Mouse (Mus musculus) lung, postnatal 0 days (tissue): ENCODE results near the gene Ctxn2. TPM values are rescaled to one million over a fixed set of nuclear protein-coding genes. Genes with fewer than 3 reads are reported as not detected.
"Not testable (repeated sequence)": the region's sequence is repeated elsewhere in the genome, so short reads cannot be mapped to it uniquely, and the experiment has no call there.

Experiments
- ATAC-seq: fragments of 200-750 bp; cut with Nextera tagmentation; 2 replicates; pipeline ENCODE4 v1.8.0; 2017; ENCODE audit warnings: moderate library complexity
- DNase-seq: peaks from one replicate; pipeline ENCODE4 v3.0.0-alpha.2; 2016; ENCODE audit warnings: low spot score
- H3K27ac ChIP-seq: fragments of 300-500 bp; sonication (generic); 2 replicates; pipeline ENCODE4 v1.5.1; 2014; ENCODE audit warnings: antibody characterized with exemption, mild to moderate bottlenecking, low read length, mixed read lengths
- H3K27me3 ChIP-seq: fragments of 300-500 bp; sonication (generic); replicated peaks from 2 replicates; pipeline ENCODE4 v1.6.1; 2014; ENCODE audit warnings: low read length, mixed read lengths; ENCODE audit not compliant: insufficient read depth
- H3K36me3 ChIP-seq: fragments of 300-500 bp; sonication (generic); 2 replicates; pipeline ENCODE4 v1.6.1; 2014; ENCODE audit warnings: low read length, mixed read lengths; ENCODE audit not compliant: insufficient read depth
- H3K4me1 ChIP-seq: fragments of 300-500 bp; sonication (generic); 2 replicates; pipeline ENCODE4 v1.6.1; 2014; ENCODE audit warnings: antibody characterized with exemption, low read depth, low read length, mixed read lengths; ENCODE audit not compliant: insufficient read depth
- H3K4me2 ChIP-seq: fragments of 300-500 bp; sonication (generic); replicated peaks from 2 replicates; pipeline ENCODE4 v1.6.1; 2014; ENCODE audit warnings: low read depth, mild to moderate bottlenecking, low read length, moderate library complexity, mixed read lengths
- H3K4me3 ChIP-seq: fragments of 300-500 bp; sonication (generic); 2 replicates; pipeline ENCODE4 v1.5.1; 2014; ENCODE audit warnings: low read depth, low read length
- H3K9ac ChIP-seq: fragments of 300-500 bp; sonication (generic); replicated peaks from 2 replicates; pipeline ENCODE4 v1.6.1; 2014; ENCODE audit warnings: low read depth, mild to moderate bottlenecking
- H3K9me3 ChIP-seq: fragments of 300-500 bp; sonication (generic); 2 replicates; pipeline ENCODE4 v1.6.1; 2016; ENCODE audit warnings: low read length, mixed read lengths
- CTCF ChIP-seq: IDR thresholded peaks from 2 replicates; pipeline ENCODE4 v1.5.1; 2016; ENCODE audit warnings: antibody characterized with exemption, mild to moderate bottlenecking
- EP300 ChIP-seq: IDR thresholded peaks from 2 replicates; pipeline ENCODE4 v1.6.1; 2016; ENCODE audit warnings: antibody characterized with exemption, mild to moderate bottlenecking, control low read depth
- WGBS: fragments of 180-500 bp; shearing (Covaris S2); extraction: QIAGEN DNeasy Blood & Tissue Kit; methylation state at CpG from one replicate; pipeline ENCODE4 v1.1.7; 2014; 5-methylcytosine and 5-hydroxymethylcytosine counted together
- polyA plus RNA-seq: library from polyadenylated mRNA; unstranded; fragments of >200 nt; fragmentation: Nextera tagmentation; extraction: Ambion mirVana; gene quantifications from 2 replicates; pipeline ENCODE4 v1.2.1, GENCODE M21; 2015

Gene Ctxn2
- polyA plus RNA-seq: not detected in 2 replicates

DNA sequence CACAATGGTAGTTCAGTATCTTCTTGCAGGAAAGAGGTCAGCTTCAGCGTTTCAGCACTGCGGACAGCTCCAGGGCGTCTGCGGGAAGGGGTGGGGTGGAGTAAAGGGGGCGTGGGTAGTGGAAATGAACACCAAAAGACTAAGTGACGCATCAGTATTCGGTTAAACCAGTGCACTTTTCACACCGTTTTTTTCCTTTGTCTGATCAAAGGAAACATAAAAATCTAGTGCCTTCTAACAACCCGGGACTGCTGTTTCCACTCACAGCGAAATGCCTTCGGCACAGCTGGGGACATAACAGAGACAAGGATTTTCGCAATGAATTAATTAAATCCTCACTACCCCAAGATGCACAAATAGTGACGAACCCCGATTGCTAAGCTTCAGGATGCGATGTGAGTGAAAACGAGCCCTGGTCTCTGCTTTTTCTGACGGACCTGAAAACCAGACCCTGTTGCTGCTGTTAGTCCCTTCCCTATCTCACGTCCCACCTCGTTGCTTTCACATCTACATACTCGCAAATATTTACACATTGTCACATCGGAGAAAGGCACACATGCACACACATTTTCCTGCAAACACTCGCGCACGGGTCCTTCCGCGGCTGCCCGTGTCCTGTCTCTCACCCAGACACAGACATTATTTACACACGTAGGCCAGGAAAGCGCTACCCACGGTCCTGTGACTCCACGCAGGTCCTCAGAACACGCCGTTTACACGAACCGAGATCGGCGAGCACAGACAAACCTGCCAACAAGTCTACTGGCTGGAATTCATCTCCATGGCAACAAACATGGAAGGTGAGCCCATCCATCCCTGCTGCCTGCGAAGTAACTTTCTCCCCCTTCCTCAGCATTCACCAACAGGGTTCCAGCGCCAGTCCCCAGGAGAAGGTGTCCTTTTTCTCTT, at the start of gene Ctxn2:
Gene Ctxn2 (plus strand): TSS at position 790 of the 909 bp plus-strand sequence.
- 1% methylated on average over 39 of the region's 39 CpGs for WGBS
- H3K4me2 ChIP-seq: peak within 1 kb of the TSS; percentile 46
- H3K36me3 ChIP-seq: no peaks in the 10 kb centered on the region
- no peak within 1 kb of the TSS for H3K9ac ChIP-seq
- no peak within 1 kb of the TSS for H3K27ac ChIP-seq
- no peaks in the 10 kb centered on the region for H3K27me3 ChIP-seq
- DNase-seq: peak; percentile 86
- TF ChIP-seq CTCF (no peak), EP300 (no peak)
- H3K4me3 ChIP-seq: peak within 1 kb of the TSS; percentile 18; the same call in 1 of the 2 replicates
- peak; percentile 77 for ATAC-seq
- no peaks in the 10 kb centered on the region for H3K9me3 ChIP-seq
- H3K4me1 ChIP-seq: peaks cover 5% of the 10 kb centered on the region; the same call in 1 of the 2 replicates

DNA sequence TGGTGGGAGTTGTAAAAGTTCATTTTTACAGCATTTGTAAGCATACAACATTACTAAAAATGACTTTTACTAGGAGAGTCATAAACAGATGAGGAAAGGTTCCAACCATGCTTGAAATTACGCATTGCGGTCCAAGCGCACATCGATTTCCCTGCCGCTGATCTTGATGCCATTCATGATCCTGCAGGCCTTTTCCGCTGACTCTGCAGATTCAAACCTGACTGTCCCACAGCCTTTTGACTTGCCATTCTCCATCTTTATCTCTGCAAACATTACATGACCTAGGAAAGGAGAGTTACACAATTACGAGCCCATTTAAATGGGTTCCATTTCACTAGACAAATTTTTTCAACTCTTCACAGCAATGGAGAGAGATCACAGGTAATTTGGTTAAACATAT, 47.7 kb upstream of the Ctxn2 start:
- ATAC-seq: no peak
- no peaks in the 10 kb centered on the region for H3K27me3 ChIP-seq
- H3K4me2 ChIP-seq: no peak overlapping the region
- H3K36me3 ChIP-seq: no peaks in the 10 kb centered on the region
- no peak overlapping the region for H3K27ac ChIP-seq
- TF ChIP-seq EP300: no peak
- TF ChIP-seq CTCF: no peak
- H3K9ac ChIP-seq: no peak overlapping the region
- H3K4me3 ChIP-seq: no peak overlapping the region
- no peak for DNase-seq
- no peaks in the 10 kb centered on the region for H3K4me1 ChIP-seq
- 96% methylated on average over 7 of the region's 7 CpGs for WGBS
- no peaks in the 10 kb centered on the region for H3K9me3 ChIP-seq

DNA sequence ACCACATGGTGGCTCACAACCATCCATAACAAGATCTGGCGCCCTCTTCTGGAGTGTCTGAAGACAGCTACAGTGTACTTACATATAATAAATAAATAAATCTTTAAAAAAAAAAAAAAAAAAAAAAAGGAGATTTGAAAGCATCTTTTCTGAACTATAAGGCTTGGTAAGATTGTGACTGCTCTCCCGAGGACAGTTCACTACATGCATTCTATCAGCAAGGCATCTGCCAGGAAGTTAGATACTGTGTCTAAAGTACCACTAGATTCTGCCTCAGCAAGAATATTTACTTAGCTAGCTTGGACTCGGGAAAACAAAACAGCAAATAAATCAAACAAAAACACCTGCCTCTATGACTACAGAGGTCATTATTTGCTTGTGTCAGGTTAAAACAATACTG, 44.4 kb upstream of the Ctxn2 start:
- not testable (repeated sequence) for H3K4me1 ChIP-seq, H3K4me3 ChIP-seq, H3K4me2 ChIP-seq, H3K27me3 ChIP-seq, H3K9me3 ChIP-seq, H3K36me3 ChIP-seq, H3K27ac ChIP-seq, ATAC-seq, H3K9ac ChIP-seq, DNase-seq
- WGBS: 87% methylated on average over 2 of the region's 3 CpGs

DNA sequence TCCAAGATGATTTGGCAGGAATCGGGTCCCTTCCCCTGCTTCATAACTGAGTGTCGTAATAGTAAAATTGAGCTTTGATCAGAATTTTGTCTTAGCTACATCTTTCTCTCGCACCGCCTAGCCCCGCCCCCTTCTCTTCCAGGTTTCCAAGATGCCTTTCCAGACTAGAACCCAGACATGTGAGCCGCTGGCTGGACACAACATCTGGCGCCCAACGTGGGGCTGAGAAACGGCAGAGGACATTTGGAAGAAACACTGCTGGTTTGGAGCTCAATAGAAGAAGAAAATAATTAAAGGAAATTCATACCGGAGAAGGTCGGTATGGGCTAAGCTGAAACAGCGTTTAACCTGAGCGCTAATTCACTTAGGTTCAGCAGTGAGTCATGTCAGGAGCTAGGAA, 32.0 kb upstream of the Ctxn2 start:
- H3K9ac ChIP-seq, H3K36me3 ChIP-seq, DNase-seq, H3K4me1 ChIP-seq, H3K27me3 ChIP-seq, H3K4me2 ChIP-seq, H3K4me3 ChIP-seq, H3K27ac ChIP-seq, ATAC-seq, H3K9me3 ChIP-seq: not testable (repeated sequence)
- WGBS: 98% methylated on average over 13 of the region's 13 CpGs

DNA sequence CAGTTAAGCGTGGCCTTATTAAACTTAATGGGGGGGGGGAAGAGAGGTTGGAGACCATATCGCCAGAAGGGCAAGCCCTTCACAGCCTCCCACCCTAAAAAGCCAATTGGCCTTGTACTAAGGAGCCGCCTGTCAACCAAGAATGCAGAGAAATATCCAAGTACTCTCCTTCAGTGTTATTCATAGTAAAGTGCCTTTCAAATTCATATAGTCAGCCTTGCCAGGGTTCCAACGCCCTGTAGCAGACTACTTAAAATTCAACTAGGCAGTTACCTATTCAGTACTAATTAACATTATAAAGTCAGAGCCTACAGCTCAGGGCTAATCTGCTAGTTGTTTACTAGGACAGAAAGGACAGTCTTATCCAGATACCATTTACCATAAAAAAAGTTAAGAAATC, 30.0 kb upstream of the Ctxn2 start:
- not testable (repeated sequence) for ATAC-seq, H3K9ac ChIP-seq, DNase-seq, H3K27me3 ChIP-seq, H3K4me1 ChIP-seq, H3K9me3 ChIP-seq, H3K36me3 ChIP-seq, H3K27ac ChIP-seq, H3K4me3 ChIP-seq, H3K4me2 ChIP-seq
- WGBS: 96% methylated on average over 4 of the region's 4 CpGs

DNA sequence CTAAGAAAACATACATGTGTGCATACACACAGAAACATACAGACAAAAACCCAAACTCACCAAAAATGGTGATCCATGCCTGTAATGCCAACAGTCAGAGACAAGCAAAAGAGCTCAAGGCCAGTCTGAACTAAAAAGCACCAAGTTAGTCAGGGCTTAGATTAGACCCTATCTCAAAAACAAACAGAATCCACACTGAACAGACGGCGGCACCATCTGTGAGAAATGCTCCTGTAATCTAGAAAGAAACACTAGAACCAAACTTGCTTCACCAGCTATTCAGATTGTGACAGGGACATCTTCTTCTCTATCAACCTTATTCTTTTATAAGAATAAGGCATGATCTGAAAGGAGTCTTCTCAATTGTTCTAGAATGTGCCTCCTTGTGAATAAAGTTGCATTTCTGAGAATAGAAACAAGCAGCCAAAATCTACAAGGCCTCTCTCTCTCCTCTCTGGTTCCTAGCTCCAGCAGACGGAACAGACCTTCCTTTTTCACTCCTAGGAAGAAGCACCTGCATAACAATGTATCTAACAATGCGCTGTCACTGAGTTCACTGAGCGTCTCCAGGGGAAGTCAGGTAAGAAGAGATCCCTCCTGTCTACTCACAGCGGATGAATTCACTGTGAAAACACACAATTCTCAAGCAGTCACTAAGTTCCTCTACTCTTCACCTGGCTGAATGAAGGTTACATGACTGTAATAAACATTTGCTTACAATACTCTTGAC, 16.9 kb upstream of the Ctxn2 start:
- H3K4me3 ChIP-seq: no peak overlapping the region
- no peak overlapping the region for H3K4me2 ChIP-seq
- ATAC-seq: no peak
- H3K27ac ChIP-seq: no peak overlapping the region
- no peaks in the 10 kb centered on the region for H3K27me3 ChIP-seq
- no peak overlapping the region for H3K9ac ChIP-seq
- TF ChIP-seq CTCF (no peak), EP300 (no peak)
- H3K9me3 ChIP-seq: no peaks in the 10 kb centered on the region
- no peaks in the 10 kb centered on the region for H3K4me1 ChIP-seq
- H3K36me3 ChIP-seq: no peaks in the 10 kb centered on the region
- 79% methylated on average over 6 of the region's 6 CpGs for WGBS
- DNase-seq: no peak
